Mouse (Mus musculus) kidney, postnatal 14 days (tissue): Measurements from ENCODE around the gene Gm49358.

Source experiments
- DNase-seq: peaks from one replicate; pipeline ENCODE4 v3.0.0; 2022; ENCODE audit warnings: mixed read lengths

Gene Gm49358

DNA sequence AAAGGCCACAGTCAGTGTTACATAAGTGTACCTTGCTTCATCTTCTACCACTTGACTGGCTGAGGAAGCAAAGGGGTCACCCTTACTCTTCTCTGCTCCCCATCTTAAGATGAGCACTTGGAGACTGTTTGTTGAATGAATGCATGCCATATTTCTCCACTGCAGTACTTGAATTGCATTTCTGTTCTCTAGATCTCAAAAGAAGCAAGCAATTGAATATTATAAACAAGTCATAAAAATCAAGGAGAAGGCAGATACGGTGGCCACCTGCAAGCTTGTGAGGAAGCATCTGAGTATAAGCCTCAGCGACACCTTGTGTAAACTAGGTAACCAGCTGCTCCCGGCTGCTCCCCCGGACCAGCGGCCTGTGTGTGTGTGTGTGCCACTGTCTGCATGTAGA is at the start of gene Gm49358:
TSS of gene Gm49358 (plus strand) at position 301 of the 400 bp plus-strand sequence.
- DNase-seq: no peak

DNA sequence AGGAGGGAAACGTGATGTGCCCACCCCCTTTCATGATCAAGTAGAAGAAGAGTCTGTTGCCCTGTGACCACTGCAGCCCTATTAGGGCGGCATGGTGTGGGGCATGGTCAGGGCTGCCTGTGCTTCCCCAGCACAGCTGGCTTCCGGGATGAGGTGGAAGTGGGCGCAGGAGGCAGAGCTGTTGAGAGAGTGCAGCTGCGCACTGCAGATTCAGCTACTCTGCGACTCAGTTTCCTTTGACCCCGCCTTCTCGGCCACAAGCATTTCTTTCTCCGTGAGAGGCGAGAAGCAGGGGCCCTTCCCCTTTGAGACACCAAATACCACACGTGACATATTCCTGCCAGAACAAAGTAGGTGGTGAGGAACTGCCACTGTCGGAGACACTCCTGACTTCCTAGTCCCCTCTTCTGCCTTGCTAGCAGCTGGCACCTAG is 36.2 kb upstream of the Gm49358 start:
- peak; percentile 22 for DNase-seq

DNA sequence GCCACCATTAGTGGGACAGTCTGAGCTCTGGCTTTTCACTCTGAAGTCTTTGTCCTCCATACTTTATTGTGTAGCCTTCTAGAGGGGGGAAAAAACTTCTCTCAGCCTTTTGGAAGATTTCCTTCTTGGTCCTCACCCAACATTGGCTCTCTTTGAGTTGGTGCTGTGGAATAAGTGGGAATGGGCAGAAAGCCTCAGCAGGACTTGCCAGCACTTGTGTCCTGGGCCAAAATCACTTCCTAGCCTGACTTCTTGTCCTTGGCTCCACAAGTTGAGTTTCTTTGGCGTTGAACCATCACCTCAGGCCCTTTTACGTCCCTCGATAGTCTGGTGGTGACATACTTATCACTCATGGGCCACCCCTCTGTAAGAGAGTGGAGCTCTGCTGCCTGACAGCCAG is 35.6 kb upstream of the Gm49358 start:
- no peak for DNase-seq

DNA sequence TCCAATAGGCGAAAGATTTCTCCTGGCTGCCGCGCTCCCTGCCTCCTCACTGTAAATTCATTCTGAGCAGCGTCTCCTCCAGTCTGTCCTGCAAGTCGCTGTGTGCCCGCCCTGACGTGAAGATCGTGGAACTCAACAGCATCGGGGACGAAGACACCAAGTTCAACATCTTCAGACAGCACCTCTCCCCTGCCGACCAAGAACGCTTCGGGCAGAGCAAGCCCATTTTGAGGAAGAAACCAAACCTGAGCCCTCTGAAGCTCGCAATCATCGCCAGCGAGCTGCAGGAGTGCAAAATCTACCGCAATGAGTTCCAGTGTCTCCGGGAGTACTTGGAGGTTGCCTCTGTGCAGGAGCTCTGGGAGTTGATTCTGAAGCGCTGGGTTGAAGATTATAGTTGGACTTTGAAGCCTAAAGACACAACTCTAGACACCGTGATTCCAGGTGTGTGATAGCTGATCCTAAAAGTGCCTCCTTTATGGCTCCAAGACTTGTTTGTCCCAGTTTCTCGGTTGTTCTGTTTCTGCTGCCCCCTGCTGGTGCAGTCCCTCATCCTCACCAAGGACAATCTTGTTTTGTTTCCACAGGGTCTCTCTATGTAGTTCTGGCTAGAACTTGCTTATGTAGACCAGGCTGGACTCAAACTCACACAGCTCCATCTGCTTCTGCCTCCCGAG is 32.8 kb upstream of the Gm49358 start:
- DNase-seq: peak; percentile 87

DNA sequence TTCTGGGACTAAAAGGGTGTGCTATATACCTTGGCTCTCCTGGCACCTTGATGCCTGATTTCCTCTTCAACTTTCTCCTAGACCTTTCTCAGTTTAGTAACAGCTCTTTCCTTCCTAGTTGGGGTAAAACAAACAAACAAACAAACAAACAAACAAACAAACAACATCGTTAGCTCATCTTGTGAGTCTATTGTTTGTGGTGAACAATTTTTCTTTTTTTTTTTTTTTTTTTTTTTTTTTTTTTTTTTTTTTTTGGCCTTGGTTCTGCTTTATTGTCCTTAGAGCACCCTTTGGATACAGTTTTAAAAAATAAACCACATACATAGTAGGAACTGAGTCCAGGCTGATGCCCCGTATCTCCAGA is 32.3 kb upstream of the Gm49358 start:
- no peak for DNase-seq

- no peak for DNase-seq
Measured at GRCm38 (mm10) chr10:86735036-86735435, 28.7 kb upstream of the Gm49358 start.

DNA sequence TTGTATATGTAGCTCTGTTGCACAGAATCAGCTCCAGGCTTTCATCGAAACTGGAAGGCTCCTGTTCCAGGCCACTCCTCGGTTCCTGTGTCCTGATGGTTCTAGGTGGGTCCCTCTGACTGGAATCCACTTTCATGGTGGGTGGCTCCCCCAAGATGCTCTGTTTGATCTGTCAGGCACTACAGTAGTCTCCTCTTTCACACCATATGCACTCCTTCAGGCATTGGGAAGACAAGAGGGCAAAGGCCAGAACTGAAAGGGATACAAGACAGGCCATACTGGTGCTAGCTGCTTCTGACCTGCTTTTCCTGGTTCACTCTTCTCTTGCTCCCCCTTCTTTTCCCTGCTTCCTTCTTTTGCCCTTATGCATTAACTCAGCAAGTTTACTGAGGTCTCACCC is 20.9 kb upstream of the Gm49358 start:
- no peak for DNase-seq

- DNase-seq: no peak
Measured at GRCm38 (mm10) chr10:86744306-86744705, 19.5 kb upstream of the Gm49358 start.

- no peak for DNase-seq
Measured at GRCm38 (mm10) chr10:86755816-86756502, 7.8 kb upstream of the Gm49358 start.

GRCm38 (mm10) chr10:86757724-86758123 is 6.0 kb upstream of the Gm49358 start:
- DNase-seq: no peak

- no peak for DNase-seq
Measured at GRCm38 (mm10) chr10:86758211-86758610, 5.6 kb upstream of the Gm49358 start.

DNA sequence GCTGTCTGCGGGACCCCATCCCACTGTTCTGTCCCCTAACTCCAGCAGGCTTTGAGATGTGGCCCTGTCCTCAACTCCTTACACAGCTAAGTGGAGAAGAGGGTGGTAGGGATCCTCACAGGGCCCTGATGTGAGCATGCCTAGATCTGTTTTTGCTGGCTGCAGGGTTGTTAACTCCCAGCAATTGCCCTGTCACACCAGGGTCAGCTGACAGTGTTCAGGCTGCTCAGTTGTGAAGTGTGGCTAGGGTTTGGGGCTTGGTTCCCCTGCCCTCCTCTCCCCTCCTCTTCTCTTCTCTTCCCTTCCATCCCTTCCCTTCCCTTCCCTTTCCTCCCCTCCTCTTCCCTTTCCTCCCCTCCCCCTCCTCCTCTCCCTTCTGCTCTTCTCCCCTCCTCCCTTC is 2.5 kb upstream of the Gm49358 start:
- DNase-seq: no peak

- DNase-seq: no peak
Measured at GRCm38 (mm10) chr10:86761722-86762383, 1.9 kb upstream of the Gm49358 start.

- no peak for DNase-seq
Measured at GRCm38 (mm10) chr10:86762384-86762730, 1.4 kb upstream of the Gm49358 start.

DNA sequence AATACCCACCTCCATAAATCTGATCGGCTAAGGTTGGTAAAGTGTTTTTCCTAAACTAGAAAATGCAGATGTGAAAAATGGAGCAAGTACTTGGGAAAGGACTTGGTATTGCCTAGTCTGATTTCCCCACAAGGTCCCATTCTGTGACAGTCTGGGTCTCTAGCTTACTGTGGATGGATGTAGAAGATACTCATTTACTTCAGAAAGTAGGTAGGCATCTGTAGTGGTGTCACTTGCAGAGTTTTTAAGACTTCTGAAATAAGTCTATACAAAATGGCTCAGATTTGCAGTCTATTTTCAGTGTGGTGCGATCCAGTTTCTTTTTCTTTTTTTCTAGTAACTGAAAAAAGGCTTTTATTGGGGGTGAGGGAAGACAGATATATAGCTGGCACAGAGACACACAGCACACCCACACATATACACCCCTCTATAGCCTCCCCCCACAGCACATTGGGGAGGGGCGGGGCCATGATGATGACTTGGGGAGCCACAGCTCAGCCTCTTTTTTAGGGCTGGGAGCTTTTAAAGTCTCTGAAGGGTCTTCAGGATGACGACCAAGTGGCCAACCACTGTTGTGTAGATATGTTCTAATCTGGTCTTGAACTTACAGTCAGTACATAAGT is 1.7 kb downstream of the Gm49358 start:
- no peak for DNase-seq

GRCm38 (mm10) chr10:86769216-86769615 is 5.4 kb downstream of the Gm49358 start:
- no peak for DNase-seq

DNA sequence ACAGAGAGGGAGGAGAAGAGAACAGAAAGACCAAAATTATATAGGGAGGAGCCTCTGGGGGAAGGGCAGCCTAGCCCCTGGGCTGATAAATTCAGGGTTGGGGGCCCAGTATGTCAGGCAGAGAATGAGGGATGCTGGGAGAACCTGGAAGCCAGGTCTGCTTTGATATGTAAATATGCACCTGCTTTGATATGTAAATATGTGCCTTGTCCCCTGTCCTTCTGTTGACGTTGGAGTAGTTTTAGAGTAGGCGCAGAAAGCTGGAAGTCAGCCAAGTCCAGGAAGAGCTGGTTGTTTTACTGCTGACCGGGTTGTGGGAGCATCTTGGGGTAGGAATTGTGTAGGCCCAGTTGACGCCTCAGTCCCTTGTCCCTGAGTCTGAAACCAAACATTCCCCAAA is 6.0 kb downstream of the Gm49358 start:
- DNase-seq: peak; percentile 27

DNA sequence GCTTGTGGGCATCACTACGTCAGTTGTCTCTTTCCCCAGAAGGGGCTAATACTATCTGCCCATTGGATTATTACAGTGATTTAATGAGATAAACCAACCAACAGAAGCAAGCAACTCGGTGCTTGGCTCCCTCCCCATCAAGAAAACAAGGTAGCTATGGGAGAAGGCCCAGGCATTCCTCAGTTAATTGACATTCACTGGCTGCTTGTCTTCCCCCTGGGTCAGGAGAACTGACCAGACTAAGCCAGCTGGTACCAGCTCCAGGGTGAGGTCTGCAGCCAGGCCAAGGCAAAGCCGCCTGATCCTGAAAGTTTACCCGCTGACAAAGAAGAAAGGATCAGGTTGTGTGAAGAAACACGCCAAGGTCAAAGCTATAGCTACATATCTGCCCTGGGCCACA is 7.9 kb downstream of the Gm49358 start:
- peak; percentile 59 for DNase-seq

GRCm38 (mm10) chr10:86772231-86772631 is 8.5 kb downstream of the Gm49358 start:
- DNase-seq: peak; percentile 9

DNA sequence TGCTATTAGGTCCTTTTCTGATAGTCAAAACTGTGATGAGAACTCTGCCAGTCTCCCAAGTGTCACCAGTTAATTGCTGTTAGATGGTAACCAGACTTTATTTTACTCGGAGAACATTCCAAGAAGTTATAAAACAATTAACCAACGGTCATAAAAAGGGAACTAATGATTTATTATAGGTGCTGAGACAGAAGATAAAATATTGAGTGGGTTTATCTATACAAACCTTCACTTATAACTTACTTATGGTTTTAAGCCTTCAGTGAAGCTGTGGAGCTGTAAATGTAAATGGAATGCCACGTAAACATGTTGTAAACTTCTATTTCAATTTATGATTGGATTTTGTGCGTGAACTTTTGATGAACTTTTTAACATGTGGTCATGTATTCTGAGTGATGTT is 9.6 kb downstream of the Gm49358 start:
- no peak for DNase-seq

DNA sequence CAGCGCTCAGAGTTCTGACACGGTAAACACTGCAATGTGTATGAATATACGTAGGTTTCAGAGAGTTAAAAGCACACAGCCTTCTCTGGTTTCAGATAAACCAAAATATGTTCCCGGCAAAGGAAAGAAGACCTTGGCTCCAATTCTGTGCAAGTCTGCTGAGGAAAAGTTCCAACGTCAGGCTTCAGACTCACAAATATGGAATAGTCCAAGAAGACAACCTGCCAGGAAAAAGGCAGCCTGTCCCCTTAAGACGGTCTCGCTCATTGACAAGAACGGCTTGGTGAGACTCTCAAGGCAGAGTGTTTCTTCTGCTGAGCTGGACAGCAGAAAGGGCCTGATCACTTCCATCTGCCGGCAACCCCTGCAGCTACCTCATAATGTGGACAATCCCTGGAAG is 12.5 kb downstream of the Gm49358 start:
- peak; percentile 14 for DNase-seq

DNA sequence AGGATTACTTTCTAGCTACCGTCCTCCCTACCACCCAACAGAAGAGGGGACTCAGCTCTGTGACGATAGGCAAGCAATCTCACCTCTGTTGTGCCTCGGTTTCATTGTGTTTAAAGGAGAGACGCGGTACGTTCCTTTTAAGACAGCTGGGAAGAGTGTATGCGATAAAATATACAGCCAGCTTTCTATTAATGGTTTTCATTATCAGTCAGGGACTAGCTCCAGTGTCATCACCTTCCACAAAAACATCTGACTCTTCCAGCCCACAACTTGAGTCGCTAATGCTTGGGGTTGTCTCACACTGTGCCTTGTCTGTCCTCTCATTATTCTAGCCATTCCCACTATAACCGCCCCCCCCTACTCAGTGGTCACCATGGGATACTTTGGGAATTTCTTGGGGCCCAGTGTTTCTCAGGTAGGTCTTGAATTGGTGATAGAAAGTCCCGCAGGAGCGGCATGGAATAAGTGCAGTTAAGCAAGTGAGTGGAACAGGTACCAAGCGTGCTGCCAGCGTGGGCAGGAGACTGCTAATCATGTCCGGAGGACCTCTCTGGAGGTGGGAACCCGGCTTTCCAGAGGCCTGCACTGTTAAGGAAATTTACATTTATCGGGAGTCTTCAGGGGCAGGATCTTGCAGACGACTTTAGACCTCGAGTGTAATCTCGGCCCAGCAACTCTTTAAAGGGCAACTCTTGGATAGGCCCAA is 14.0 kb downstream of the Gm49358 start:
- DNase-seq: no peak
